Mouse (Mus musculus): ENCODE measurements around the gene Tmem135. TPM values are rescaled to one million over a fixed set of nuclear protein-coding genes. Genes with fewer than 3 reads are reported as not detected.

Gene Tmem135
- polyA plus RNA-seq, 1 experiment from 2014 or later: 41.6 TPM

DNA sequence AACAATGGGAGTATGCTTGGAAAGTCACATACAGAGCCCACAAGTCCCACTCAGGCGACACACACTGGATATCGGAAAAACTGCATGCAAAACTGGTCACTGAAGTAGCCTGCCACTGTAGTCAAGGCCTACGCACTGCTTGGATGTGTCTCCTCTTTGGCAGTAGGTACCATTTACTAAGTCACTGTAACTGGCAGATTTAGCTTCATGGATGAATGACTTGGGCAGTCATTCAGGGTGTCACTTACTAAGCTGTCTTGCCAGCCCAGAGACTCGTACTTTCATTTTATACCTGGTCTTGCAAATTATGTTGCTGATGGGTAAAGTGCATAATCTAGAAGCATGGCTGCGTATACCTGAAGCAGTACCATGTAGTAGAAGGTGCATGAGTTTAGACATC, 17.3 kb upstream of the Tmem135 start:
- Histone ChIP-seq H3K9me3 (replicated peaks; ENCODE audit: low read length) (no peaks in the 10 kb centered on the region), H3K36me3 (ENCODE audit: insufficient read depth, low read length) (no peaks in the 10 kb centered on the region), H3K27me3 (ENCODE audit: insufficient read depth, low read length) (no peaks in the 10 kb centered on the region), H3K4me1 (replicated peaks; ENCODE audit: insufficient read depth, low read length) (peaks cover 15% of the 10 kb centered on the region; the same call in 1 of the 2 replicates), H3K27ac (no peak overlapping the region), H3K4me2 (ENCODE audit: low read length) (no peak overlapping the region), H3K9ac (ENCODE audit: low read depth, low read length) (no peak overlapping the region), H3K4me3 (replicated peaks; ENCODE audit: low read depth, low read length) (no peak overlapping the region)
- no peak for TF ChIP-seq CTCF (IDR thresholded peaks at IDR 0.05; ENCODE audit: low read depth)
- no peak for DNase-seq (ENCODE audit: low spot score)
- no peak for ATAC-seq (replicated peaks; ENCODE audit: low FRiP score, low read depth)
- 82% methylated on average over 5 of the region's 5 CpGs for WGBS

DNA sequence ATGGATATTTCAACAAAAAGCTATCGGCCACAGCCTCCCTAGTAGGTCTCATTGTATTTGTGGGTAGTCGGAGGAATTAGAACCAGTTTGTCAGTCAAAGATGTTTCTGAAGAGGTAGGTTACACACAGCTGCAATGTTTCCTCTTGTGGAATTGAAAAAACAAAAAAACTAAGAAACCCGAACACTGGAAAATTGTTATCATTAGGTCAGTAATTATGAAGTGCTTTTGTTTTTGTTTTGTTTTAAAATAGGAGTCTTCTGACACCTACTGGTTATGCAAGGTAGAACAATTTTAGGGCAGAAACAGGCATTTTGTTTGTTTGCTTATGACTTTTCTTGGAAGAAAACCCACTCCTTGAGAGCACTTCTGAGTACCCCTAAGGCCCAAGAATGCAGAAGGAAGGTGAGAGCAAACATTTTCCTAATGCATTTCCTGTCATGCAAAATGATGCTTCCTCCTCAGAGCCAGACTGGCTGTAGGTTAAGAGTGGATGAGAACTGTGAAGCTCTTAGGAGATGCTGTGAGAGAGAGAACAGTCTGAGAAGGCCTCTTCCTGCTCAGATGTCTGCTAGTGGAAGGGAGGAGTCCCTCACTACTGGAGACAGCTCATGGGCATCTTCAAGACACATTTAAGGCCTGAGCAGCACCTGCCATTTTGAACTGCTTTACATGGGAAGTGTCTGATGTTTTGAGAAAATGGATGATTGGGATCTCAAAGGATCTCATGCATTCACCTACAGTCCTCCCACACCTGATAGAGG, 15.1 kb upstream of the Tmem135 start:
- ATAC-seq (replicated peaks; ENCODE audit: low FRiP score, low read depth) (no peak), DNase-seq (ENCODE audit: low spot score) (peak; percentile 84)
- H3K4me3 ChIP-seq (replicated peaks; ENCODE audit: low read depth, low read length): no peak overlapping the region
- no peaks in the 10 kb centered on the region for H3K9me3 ChIP-seq (replicated peaks; ENCODE audit: low read length)
- H3K9ac ChIP-seq (ENCODE audit: low read depth, low read length): no peak overlapping the region
- peak overlapping the region; percentile 29; the same call in 1 of the 2 replicates for H3K4me2 ChIP-seq (ENCODE audit: low read length)
- WGBS: 37% methylated on average over 3 of the region's 3 CpGs
- peak overlapping the region; percentile 70; the same call in 1 of the 2 replicates for H3K27ac ChIP-seq
- peak; percentile 82 for TF ChIP-seq CTCF (IDR thresholded peaks at IDR 0.05; ENCODE audit: low read depth)
- no peaks in the 10 kb centered on the region for H3K27me3 ChIP-seq (ENCODE audit: insufficient read depth, low read length)
- peaks cover 25% of the 10 kb centered on the region; the same call in 1 of the 2 replicates for H3K4me1 ChIP-seq (replicated peaks; ENCODE audit: insufficient read depth, low read length)
- H3K36me3 ChIP-seq (ENCODE audit: insufficient read depth, low read length): no peaks in the 10 kb centered on the region

DNA sequence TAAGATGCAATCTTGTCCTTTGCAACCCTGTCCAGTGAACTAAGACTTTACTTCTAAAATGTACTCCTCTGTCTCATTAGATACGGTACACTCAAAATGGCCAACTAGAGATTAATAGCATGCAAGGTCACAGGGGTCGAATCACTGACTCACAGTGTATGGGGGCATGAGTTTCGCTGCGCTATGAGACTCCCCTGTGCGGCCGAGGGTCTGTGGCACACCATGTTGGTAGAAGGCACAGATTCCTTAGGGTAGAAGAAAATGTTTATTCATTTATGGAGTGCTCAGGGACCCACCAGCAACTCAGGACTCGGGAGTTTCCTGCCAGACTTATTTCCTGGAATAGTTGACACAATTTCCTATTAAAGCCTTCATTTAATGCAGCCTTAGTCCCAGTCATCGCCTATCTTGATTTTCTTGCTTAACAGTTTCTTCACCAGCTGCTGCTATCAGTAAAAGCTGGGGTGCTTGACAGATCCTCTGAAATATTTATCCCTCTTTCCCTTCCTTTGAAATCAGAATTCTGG, 14.2 kb upstream of the Tmem135 start:
- WGBS: 34% methylated on average over 8 of the region's 8 CpGs
- Histone ChIP-seq H3K4me3 (replicated peaks; ENCODE audit: low read depth, low read length) (no peak overlapping the region), H3K9me3 (replicated peaks; ENCODE audit: low read length) (no peaks in the 10 kb centered on the region), H3K4me2 (ENCODE audit: low read length) (peak overlapping the region; percentile 29; the same call in 1 of the 2 replicates), H3K4me1 (replicated peaks; ENCODE audit: insufficient read depth, low read length) (peaks cover 29% of the 10 kb centered on the region; the same call in 1 of the 2 replicates), H3K9ac (ENCODE audit: low read depth, low read length) (no peak overlapping the region), H3K36me3 (ENCODE audit: insufficient read depth, low read length) (no peaks in the 10 kb centered on the region), H3K27me3 (ENCODE audit: insufficient read depth, low read length) (no peaks in the 10 kb centered on the region), H3K27ac (peak overlapping the region; percentile 70)
- ATAC-seq (replicated peaks; ENCODE audit: low FRiP score, low read depth) (no peak), DNase-seq (ENCODE audit: low spot score) (peak; percentile 51)
- TF ChIP-seq CTCF (IDR thresholded peaks at IDR 0.05; ENCODE audit: low read depth): no peak

DNA sequence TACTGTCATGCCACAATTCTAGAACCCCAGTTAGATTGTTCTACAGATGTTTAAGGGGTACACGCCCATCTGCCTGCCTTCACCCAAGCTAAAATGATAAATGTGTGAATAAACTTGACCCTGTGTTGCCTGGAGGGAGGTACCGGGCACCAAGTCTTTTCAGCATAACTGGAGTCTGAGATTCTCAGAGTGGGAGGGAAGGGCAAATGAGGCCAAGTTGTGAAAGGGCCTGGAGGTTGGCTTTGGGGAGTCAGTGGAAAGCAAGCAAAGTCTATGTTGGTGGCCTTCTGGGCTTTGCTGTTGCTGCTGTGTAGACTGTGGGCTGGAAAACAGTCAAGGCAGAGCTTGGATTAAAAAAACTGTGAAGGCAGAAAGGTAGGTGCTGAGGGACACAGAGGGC, 13.7 kb upstream of the Tmem135 start:
- no peaks in the 10 kb centered on the region for H3K9me3 ChIP-seq (replicated peaks; ENCODE audit: low read length)
- ATAC-seq (replicated peaks; ENCODE audit: low FRiP score, low read depth) (no peak), DNase-seq (ENCODE audit: low spot score) (no peak)
- 0 out of 2 replicates have a peak, but pooled peaks cover 1% of the 10 kb centered on the region for H3K36me3 ChIP-seq (ENCODE audit: insufficient read depth, low read length)
- H3K27ac ChIP-seq: peak overlapping the region; percentile 70
- no peak overlapping the region for H3K4me2 ChIP-seq (ENCODE audit: low read length)
- H3K4me3 ChIP-seq (replicated peaks; ENCODE audit: low read depth, low read length): no peak overlapping the region
- WGBS: 39% methylated on average over 2 of the region's 2 CpGs
- H3K9ac ChIP-seq (ENCODE audit: low read depth, low read length): no peak overlapping the region
- no peaks in the 10 kb centered on the region for H3K27me3 ChIP-seq (ENCODE audit: insufficient read depth, low read length)
- no peak for TF ChIP-seq CTCF (IDR thresholded peaks at IDR 0.05; ENCODE audit: low read depth)
- H3K4me1 ChIP-seq (replicated peaks; ENCODE audit: insufficient read depth, low read length): peaks cover 26% of the 10 kb centered on the region; the same call in 1 of the 2 replicates

DNA sequence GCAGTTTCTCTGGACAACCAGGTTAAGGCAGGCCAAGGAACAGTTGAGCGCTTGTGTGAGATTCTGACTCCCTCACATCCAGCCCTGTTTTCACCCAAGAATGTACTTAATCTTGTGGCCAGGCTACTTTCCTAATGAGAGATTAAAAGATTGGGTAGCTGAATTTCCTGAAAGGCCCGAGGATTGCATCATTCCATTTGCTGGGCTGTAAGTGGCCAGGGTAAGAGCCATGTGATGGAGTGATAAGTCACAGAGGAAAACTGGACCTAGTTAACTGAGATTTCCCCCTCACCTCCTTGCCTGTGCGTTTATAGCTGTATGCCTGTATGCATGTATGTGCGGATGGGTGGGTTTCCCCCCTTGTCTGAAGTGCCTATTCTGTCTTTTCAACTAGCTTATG, 12.0 kb upstream of the Tmem135 start:
- no peak for TF ChIP-seq CTCF (IDR thresholded peaks at IDR 0.05; ENCODE audit: low read depth)
- Histone ChIP-seq H3K4me3 (replicated peaks; ENCODE audit: low read depth, low read length) (no peak overlapping the region), H3K27me3 (ENCODE audit: insufficient read depth, low read length) (no peaks in the 10 kb centered on the region), H3K9me3 (replicated peaks; ENCODE audit: low read length) (no peaks in the 10 kb centered on the region), H3K36me3 (ENCODE audit: insufficient read depth, low read length) (peaks cover 9% of the 10 kb centered on the region; the same call in 1 of the 2 replicates), H3K9ac (ENCODE audit: low read depth, low read length) (no peak overlapping the region), H3K4me1 (replicated peaks; ENCODE audit: insufficient read depth, low read length) (peaks cover 38% of the 10 kb centered on the region), H3K27ac (peak overlapping the region; percentile 43), H3K4me2 (ENCODE audit: low read length) (no peak overlapping the region)
- WGBS: 70% methylated on average over 4 of the region's 4 CpGs
- ATAC-seq (replicated peaks; ENCODE audit: low FRiP score, low read depth): peak; percentile 68; the same call in 1 of the 2 replicates
- DNase-seq (ENCODE audit: low spot score): peak; percentile 43

DNA sequence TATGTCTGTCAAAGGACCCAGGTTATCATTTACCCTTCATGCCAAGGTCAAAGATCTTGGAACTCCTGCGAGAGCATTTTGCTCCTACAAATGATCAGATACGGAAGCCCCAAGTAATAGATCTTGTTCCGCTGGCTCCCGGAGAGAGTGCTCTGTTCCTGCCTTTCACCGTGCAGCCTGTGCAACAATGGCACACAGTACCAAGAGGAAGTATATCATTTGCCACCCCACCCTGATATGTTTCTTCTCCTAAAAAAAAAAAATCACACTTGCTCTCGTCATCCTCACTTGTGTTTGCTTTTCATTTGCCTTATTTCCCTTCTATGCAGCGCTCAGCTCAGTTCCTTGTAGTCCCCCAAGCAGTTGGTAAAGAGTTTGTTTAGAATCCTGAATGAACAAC, 8.1 kb upstream of the Tmem135 start:
- peak overlapping the region; percentile 66; the same call in 1 of the 2 replicates for H3K27ac ChIP-seq
- no peak for ATAC-seq (replicated peaks; ENCODE audit: low FRiP score, low read depth)

More for the DNA sequence above, 8.1 kb upstream of the Tmem135 start:
- no peak overlapping the region for H3K4me3 ChIP-seq (replicated peaks; ENCODE audit: low read depth, low read length)
- no peaks in the 10 kb centered on the region for H3K27me3 ChIP-seq (ENCODE audit: insufficient read depth, low read length)
- no peak for TF ChIP-seq CTCF (IDR thresholded peaks at IDR 0.05; ENCODE audit: low read depth)
- no peak for DNase-seq (ENCODE audit: low spot score)
- no peaks in the 10 kb centered on the region for H3K9me3 ChIP-seq (replicated peaks; ENCODE audit: low read length)
- peaks cover 57% of the 10 kb centered on the region for H3K4me1 ChIP-seq (replicated peaks; ENCODE audit: insufficient read depth, low read length)
- 59% methylated on average over 7 of the region's 7 CpGs for WGBS
- peaks cover 25% of the 10 kb centered on the region for H3K36me3 ChIP-seq (ENCODE audit: insufficient read depth, low read length)
- no peak overlapping the region for H3K9ac ChIP-seq (ENCODE audit: low read depth, low read length)
- H3K4me2 ChIP-seq (ENCODE audit: low read length): no peak overlapping the region

Measured in kidney, postnatal 0 days (tissue).